Mouse (Mus musculus): ENCODE data around the gene Smpd4. TPM values are rescaled to one million over a fixed set of nuclear protein-coding genes. Genes with fewer than 3 reads are reported as not detected.
A peak's percentile ranks its signal among the peaks of the same experiment; 100 is the strongest.
"Not testable (repeated sequence)": the region's sequence is repeated elsewhere in the genome, so short reads cannot be mapped to it uniquely, and the experiment has no call there.

Smpd4 gene
- total RNA-seq (2021), result 10 to 100 TPM; 10.4 to 14.3 TPM
- long read RNA-seq, experiment 1, full-length matches to known transcripts, result 4 of 6 reads
- long read RNA-seq, experiment 1, partial matches to known transcripts, result 0 of 6 reads
- long read RNA-seq, experiment 1, other reads (novel, unspliced or antisense), result 2 of 6 reads
- long read RNA-seq, experiment 2, full-length matches to known transcripts, result 3 of 4 reads
- long read RNA-seq, experiment 2, partial matches to known transcripts, result 1 of 4 reads
- long read RNA-seq, experiment 2, other reads (novel, unspliced or antisense), result 0 of 4 reads

DNA sequence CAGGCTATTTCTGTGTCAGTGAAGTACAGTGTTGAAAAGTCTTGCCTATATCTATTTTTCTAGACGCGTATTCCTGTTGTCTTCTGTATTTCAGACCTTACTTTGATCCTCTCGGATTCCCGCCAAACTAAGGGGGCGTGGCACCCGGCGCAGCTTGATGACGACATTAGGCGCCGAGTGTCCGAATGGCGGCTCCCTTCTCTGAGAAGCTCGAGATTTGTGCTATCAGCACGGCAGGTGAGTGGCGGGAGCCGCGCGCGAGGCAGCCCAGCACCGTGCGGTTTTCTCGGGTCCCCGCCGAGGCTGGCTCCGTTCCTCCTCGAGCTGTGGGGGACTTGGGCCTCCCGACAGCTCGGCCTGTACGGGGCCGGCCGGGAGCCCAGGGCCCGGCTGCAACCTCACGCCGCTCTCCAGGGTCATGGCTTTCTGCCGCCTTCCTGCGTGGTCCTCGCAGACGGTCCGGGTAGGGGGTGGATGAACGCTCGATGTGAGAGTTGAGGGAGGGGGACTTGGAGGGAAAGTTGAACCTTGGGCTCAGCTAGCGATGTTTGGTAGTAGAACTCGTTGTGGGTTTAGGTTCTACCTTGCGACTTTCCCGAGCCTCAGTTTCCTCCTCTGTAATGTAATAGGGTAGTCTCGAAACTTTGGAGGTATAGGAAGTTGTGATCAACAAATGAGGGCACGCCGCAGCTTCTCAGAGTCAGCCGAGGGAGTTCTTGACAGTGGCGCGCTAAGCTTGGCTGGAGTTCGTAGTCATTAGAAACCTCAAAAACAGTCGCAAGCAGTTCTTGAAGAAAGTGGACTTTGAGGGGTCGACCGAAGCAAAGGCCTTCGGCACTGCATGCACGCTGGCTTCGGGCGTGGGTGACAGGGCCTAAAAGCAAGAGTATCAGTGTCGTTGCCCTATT lies at the start of gene Smpd4:
TSS of gene Smpd4 (plus strand) at position 157 of the 908 bp plus-strand sequence.
- peak; percentile 92 for DNase-seq (ENCODE audit: low spot score)

GRCm38 (mm10) chr16:17575870-17576824 lies 43.0 kb upstream of the Smpd4 start:
- peak; percentile 25 for DNase-seq (ENCODE audit: low spot score)

- no peak for DNase-seq (ENCODE audit: low spot score)
These were observed 42.3 kb upstream of the Smpd4 start for GRCm38 (mm10) chr16:17576825-17577215.

GRCm38 (mm10) chr16:17583064-17583463 lies 36.1 kb upstream of the Smpd4 start, which contains the start of gene Slc7a4:
Gene Slc7a4 (minus strand): TSS chr16:17583214.
- no peak for DNase-seq (ENCODE audit: low spot score)

- DNase-seq (ENCODE audit: low spot score), result no peak
These were observed 34.6 kb upstream of the Smpd4 start for GRCm38 (mm10) chr16:17584555-17584954.

- no peak for DNase-seq (ENCODE audit: low spot score)
These were observed 28.4 kb upstream of the Smpd4 start for GRCm38 (mm10) chr16:17590731-17591130.

DNA sequence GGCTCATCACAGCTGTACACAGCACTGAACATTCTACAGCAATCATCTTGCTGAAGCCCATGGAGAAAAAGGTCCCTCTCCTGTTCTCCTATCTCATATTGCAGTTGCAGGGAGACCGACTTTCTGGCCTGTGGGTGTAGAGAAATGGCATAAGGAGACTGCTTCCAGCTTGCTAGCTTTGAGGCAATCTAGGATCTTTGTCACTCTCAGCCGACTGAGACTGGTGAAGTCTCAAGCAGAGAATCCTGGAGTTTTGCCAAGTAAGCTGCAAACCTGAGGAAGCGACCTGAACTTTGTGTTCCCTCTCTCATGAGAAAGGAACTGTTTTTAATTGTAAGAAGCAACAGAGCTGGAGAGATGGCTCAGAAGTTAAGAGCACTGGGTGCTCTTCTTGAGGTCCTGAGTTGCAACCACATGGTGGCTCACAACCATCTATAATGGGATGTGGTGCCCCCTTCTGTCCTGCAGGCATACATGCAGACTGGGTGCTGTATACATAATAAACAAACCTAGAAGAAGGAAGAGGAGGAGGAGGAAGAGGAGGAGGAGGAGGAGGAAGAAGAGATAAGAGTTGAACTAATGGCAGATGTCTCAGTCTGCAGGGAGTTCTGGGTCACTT lies 18.1 kb upstream of the Smpd4 start:
- DNase-seq (ENCODE audit: low spot score), result no peak

GRCm38 (mm10) chr16:17604941-17605340 lies 14.2 kb upstream of the Smpd4 start:
- no peak for DNase-seq (ENCODE audit: low spot score)

DNA sequence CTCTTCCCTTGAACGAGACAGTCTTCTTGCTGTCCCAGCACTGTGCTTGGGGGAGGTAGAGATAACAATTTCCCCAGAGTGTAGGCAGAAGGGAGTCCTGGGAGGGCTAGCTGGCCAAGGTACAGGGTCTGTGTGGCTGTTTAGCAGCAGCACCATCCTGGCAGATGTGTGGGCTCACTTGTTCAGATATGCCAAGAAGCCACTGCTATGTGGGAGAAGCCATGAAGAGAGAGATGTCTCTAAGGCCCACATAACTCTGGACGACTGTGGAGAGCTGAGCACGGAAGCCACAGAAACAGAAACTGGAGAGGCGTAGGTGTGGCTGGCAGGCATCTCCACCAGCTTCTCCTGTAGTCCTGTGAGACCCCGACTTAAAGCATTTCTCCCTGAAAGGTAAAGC lies 13.5 kb upstream of the Smpd4 start:
- no peak for DNase-seq (ENCODE audit: low spot score)

DNA sequence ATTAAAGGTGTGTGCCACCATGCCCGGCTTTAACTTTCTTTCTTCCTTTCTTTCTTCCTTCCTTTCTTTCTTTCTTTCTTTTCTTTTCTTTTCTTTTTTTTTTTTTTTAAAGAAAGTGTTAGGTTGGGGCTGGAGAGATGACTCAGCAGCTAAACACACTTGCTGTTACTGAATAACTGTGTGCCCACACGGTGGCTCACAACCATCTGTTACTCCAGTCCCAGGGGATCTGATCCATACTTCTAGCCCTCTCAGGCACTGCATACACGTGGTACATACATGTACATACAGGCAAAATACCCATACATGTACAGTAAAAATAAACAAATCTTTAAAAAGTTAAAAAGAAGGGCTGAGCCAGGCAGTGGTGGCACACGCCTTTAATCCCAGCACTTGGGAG lies 7.8 kb upstream of the Smpd4 start:
- DNase-seq (ENCODE audit: low spot score), result no peak

GRCm38 (mm10) chr16:17614740-17615139 lies 4.4 kb upstream of the Smpd4 start:
- not testable (repeated sequence) for DNase-seq (ENCODE audit: low spot score)

- DNase-seq (ENCODE audit: low spot score), result no peak
These were observed 2.9 kb upstream of the Smpd4 start for GRCm38 (mm10) chr16:17616212-17616611.

DNA sequence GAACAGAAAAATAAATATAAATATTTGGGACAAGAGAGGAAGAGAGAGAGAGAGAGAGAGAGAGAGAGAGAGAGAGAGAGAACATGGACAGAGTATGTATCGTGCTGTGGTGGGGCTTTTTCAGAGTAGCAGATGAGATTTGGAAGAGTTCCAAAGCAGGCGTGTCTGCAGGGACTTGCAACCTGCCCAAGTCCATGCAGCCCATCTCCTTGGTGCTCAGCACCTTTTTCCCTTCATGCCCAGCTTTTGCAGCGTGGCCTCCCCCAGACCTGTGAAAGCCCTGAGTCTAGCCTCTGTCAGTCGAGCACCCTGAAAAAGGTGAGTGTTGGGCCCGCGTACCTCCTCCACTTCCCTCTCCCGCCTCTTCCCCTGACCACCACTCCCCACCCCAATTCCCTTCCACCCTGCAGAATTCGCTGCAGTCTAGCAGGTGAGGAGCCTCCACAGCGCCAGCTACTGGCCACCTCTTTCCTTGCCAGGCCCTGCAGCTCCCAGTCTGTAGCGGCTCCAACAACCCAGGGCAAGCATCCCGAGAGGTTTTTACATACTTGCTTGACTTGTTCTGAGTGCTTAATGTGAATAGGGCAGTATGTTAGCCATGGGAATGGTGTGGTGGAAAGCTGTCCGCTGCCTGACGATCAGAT lies 1.1 kb upstream of the Smpd4 start:
- peak; percentile 13 for DNase-seq (ENCODE audit: low spot score)

- no peak for DNase-seq (ENCODE audit: low spot score)
These were observed 2.8 kb downstream of the Smpd4 start for GRCm38 (mm10) chr16:17621936-17622335.

- DNase-seq (ENCODE audit: low spot score), result no peak
These were observed 6.5 kb downstream of the Smpd4 start for GRCm38 (mm10) chr16:17625488-17626268.

GRCm38 (mm10) chr16:17626269-17626555 lies 7.1 kb downstream of the Smpd4 start:
- no peak for DNase-seq (ENCODE audit: low spot score)

- no peak for DNase-seq (ENCODE audit: low spot score)
These were observed 13.4 kb downstream of the Smpd4 start for GRCm38 (mm10) chr16:17632580-17632979.

DNA sequence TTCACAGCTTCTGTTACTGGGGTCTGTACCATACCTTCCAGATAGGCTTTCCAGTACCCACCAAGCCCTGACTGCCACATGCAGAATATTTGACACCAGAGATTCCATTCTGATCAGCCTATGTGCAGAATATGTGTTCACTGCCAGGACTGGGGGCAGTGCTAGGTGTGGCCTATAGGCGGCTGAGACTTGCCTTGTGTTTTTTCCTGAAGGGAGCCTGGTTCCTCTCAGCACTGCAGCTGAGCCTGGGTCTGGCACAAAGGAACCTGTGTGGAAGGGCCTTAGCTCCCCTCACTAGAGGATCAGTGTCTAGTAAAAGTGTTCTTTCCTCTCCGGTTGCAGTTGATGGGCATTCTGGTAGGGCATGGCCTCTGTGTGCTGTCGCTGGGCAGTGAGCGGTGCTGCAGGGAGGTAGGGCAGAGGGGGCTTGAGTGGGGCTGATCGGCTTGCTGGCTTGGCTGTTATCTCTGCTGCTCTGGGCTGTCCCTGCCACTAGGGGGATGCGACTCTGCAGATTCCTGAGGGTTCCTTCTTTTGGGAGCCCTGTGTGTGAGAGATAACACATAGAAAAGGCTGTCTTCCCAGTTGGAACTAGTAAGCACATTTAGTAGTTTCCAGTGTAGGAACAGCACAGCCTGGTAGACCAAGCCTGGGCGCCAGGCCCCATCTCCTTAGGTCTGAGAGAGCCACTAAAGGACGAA lies 14.5 kb downstream of the Smpd4 start:
- no peak for DNase-seq (ENCODE audit: low spot score)

- no peak for DNase-seq (ENCODE audit: low spot score)
These were observed 17.8 kb downstream of the Smpd4 start for GRCm38 (mm10) chr16:17636904-17637303.

Data from gastrocnemius, adult 18-20 months (tissue).